Mouse (Mus musculus): Measurements from ENCODE around the gene Trpm8. TPM values are rescaled to one million over a fixed set of nuclear protein-coding genes. Genes with fewer than 3 reads are reported as not detected.

Gene Trpm8
- polyA plus RNA-seq, 1 experiment, result not detected

Other genes starting within 250 kb of the Trpm8 start
- gene Ugt1a10, start 222.3 kb upstream of the Trpm8 start, polyA plus RNA-seq (2012; rRNA removed), result 0.24 and 0.67 TPM in 2 replicates
- gene Ugt1a9, start 206.9 kb upstream of the Trpm8 start, polyA plus RNA-seq (2012; rRNA removed), result 0.17 and 1.1 TPM in 2 replicates
- gene Ugt1a8, start 189.8 kb upstream of the Trpm8 start, polyA plus RNA-seq (2012; rRNA removed), result not detected in 2 replicates
- 12.4 and 34.3 TPM in 2 replicates for gene Ugt1a7c, start 182.6 kb upstream of the Trpm8 start, polyA plus RNA-seq (2012; rRNA removed)
- gene Ugt1a6b, start 174.4 kb upstream of the Trpm8 start, polyA plus RNA-seq (2012; rRNA removed), result 2.2 and 3.1 TPM in 2 replicates
- gene Ugt1a6a, start 142.9 kb upstream of the Trpm8 start, polyA plus RNA-seq (2012; rRNA removed), result 3.0 and 4.2 TPM in 2 replicates
- gene Ugt1a5, start 111.6 kb upstream of the Trpm8 start, polyA plus RNA-seq (2012; rRNA removed), result 0.59 TPM in 1 of 2 replicates, not detected in the other
- 0.27 and 0.43 TPM in 2 replicates for gene Ugt1a2, start 77.1 kb upstream of the Trpm8 start, polyA plus RNA-seq (2012; rRNA removed)
- gene Dnajb3, start 71.9 kb upstream of the Trpm8 start, polyA plus RNA-seq (2012; rRNA removed), result 2.9 and 4.5 TPM in 2 replicates
- 64.4 and 146 TPM in 2 replicates for gene Ugt1a1, start 65.7 kb upstream of the Trpm8 start, polyA plus RNA-seq (2012; rRNA removed)
- gene Mroh2a, start 50.7 kb upstream of the Trpm8 start, polyA plus RNA-seq (2012; rRNA removed), result 0.14 and 0.33 TPM in 2 replicates
- 36.1 and 87.6 TPM in 2 replicates for gene Hjurp, start within 50 bp of the Trpm8 start, polyA plus RNA-seq (2012; rRNA removed)
- gene Spp2, start 129.3 kb downstream of the Trpm8 start, polyA plus RNA-seq (2012; rRNA removed), result 0.09 TPM in 1 of 2 replicates, not detected in the other
- not detected in 2 replicates for gene Glrp1, start 232.4 kb downstream of the Trpm8 start, polyA plus RNA-seq (2012; rRNA removed)